Mouse (Mus musculus) MEL (cell line): ENCODE data around the gene Taar8b. TPM values are rescaled to one million over a fixed set of nuclear protein-coding genes. Genes with fewer than 3 reads are reported as not detected.
"Not testable (repeated sequence)": the region's sequence is repeated elsewhere in the genome, so short reads cannot be mapped to it uniquely, and the experiment has no call there.

ENCODE experiments used
- DNase-seq: peaks from one replicate; pipeline ENCODE4 v3.0.0; 2011; ENCODE audit warnings: low read depth, low spot score
- H3K27ac ChIP-seq: 2 replicates; pipeline ENCODE4 v1.5.1; 2012; ENCODE audit warnings: low read depth, mild to moderate bottlenecking, control low read depth, low read length, moderate library complexity; ENCODE audit not compliant: control insufficient read depth
- H3K27me3 ChIP-seq, 2 experiments: fragments of 150-350 bp in 1 of 2; sonication (generic) in 1 of 2; 2 replicates each; pipeline ENCODE4 v1.6.1; 2012; ENCODE audit warnings: low read length in 2 of 2, mild to moderate bottlenecking in 2 of 2, improper control_type of control experiment in 1 of 2, moderate library complexity in 1 of 2; ENCODE audit not compliant: insufficient read depth in 2 of 2, control insufficient read depth in 1 of 2
- H3K36me3 ChIP-seq, 2 experiments: 2 replicates each; pipeline ENCODE4 v1.6.1; 2012 to 2014; ENCODE audit warnings: low read length in 2 of 2, improper control_type of control experiment in 1 of 2, inconsistent platforms in 1 of 2, mild to moderate bottlenecking in 1 of 2; ENCODE audit not compliant: insufficient read depth in 2 of 2, control insufficient read depth in 1 of 2
- H3K4me1 ChIP-seq, 2 experiments: fragments of 150-350 bp in 1 of 2; sonication (generic) in 1 of 2; 2 replicates each; pipeline ENCODE4 v1.6.1; 2012; ENCODE audit warnings: low read length in 2 of 2, improper control_type of control experiment in 1 of 2, mild to moderate bottlenecking in 1 of 2; ENCODE audit not compliant: insufficient read depth in 2 of 2, control insufficient read depth in 1 of 2
- H3K4me3 ChIP-seq, 2 experiments: fragments of 150-350 bp in 1 of 2; sonication (generic) in 1 of 2; 2 replicates each; pipeline ENCODE4 v1.5.1; 2012; ENCODE audit warnings: low read depth in 2 of 2, low read length in 2 of 2, mild to moderate bottlenecking in 2 of 2, moderate library complexity in 2 of 2, control low read depth in 1 of 2, improper control_type of control experiment in 1 of 2; ENCODE audit not compliant: control insufficient read depth in 1 of 2, insufficient read depth in 1 of 2
- H3K79me2 ChIP-seq: 2 replicates; pipeline ENCODE4 v1.6.1; 2012; ENCODE audit warnings: mild to moderate bottlenecking, low read length, moderate library complexity; ENCODE audit not compliant: control insufficient read depth, poor library complexity, insufficient read depth
- H3K9ac ChIP-seq: 2 replicates; pipeline ENCODE4 v1.6.1; 2012; ENCODE audit warnings: low read depth, mild to moderate bottlenecking, control low read depth, low read length, moderate library complexity; ENCODE audit not compliant: control insufficient read depth, poor library complexity, severe bottlenecking
- H3K9me3 ChIP-seq: fragments of 150-350 bp; sonication (generic); replicated peaks from 2 replicates; pipeline ENCODE4 v1.6.1; 2012; ENCODE audit warnings: mild to moderate bottlenecking, low read length, improper control_type of control experiment, moderate library complexity; ENCODE audit not compliant: insufficient read depth
- BHLHE40 ChIP-seq: IDR thresholded peaks from 2 replicates; pipeline ENCODE4 v1.6.1; 2012; ENCODE audit warnings: low read depth, mild to moderate bottlenecking, inconsistent platforms, low read length, improper control_type of control experiment, borderline replicate concordance
- CHD1 ChIP-seq: IDR thresholded peaks from 2 replicates; pipeline ENCODE4 v1.6.1; 2012; ENCODE audit warnings: low read depth, mild to moderate bottlenecking, inconsistent platforms, low read length, improper control_type of control experiment
- CHD2 ChIP-seq: IDR thresholded peaks from 2 replicates; pipeline ENCODE4 v1.6.1; 2011; ENCODE audit warnings: low read length, improper control_type of control experiment
- CTCF ChIP-seq, 3 experiments: IDR thresholded peaks in 2 of 3; conservative IDR thresholded peaks in 1 of 3; 2 replicates each; pipeline ENCODE4 v1.5.1; 2011 to 2012; ENCODE audit warnings: low read length in 3 of 3, low read depth in 2 of 3, mild to moderate bottlenecking in 2 of 3, improper control_type of control experiment in 1 of 3, inconsistent platforms in 1 of 3, mixed read lengths in 1 of 3, moderate library complexity in 1 of 3; ENCODE audit not compliant: control insufficient read depth in 1 of 3, insufficient read depth in 1 of 3, poor library complexity in 1 of 3, severe bottlenecking in 1 of 3
- E2F4 ChIP-seq: IDR thresholded peaks from 2 replicates; pipeline ENCODE4 v1.6.1; 2011; ENCODE audit warnings: low read depth, low read length, improper control_type of control experiment, borderline replicate concordance
- ELF1 ChIP-seq: IDR thresholded peaks from 2 replicates; pipeline ENCODE4 v1.6.1; 2014; ENCODE audit warnings: low read depth, mild to moderate bottlenecking, inconsistent platforms, low read length, improper control_type of control experiment, moderate library complexity
- ETS1 ChIP-seq: IDR thresholded peaks from 2 replicates; pipeline ENCODE4 v1.6.1; 2012; ENCODE audit warnings: low read depth, mild to moderate bottlenecking, inconsistent platforms, low read length, improper control_type of control experiment, moderate library complexity
- GABPA ChIP-seq: IDR thresholded peaks from 2 replicates; pipeline ENCODE4 v1.6.1; 2012; ENCODE audit warnings: low read depth, mild to moderate bottlenecking, inconsistent platforms, low read length, improper control_type of control experiment, moderate library complexity
- GATA1 ChIP-seq: IDR thresholded peaks from 2 replicates; pipeline ENCODE4 v1.6.1; 2011; ENCODE audit warnings: low read depth, low read length, improper control_type of control experiment
- HCFC1 ChIP-seq: IDR thresholded peaks from 2 replicates; pipeline ENCODE4 v1.6.1; 2012; ENCODE audit warnings: low read depth, mild to moderate bottlenecking, inconsistent platforms, low read length, improper control_type of control experiment, moderate library complexity
- MAX ChIP-seq: IDR thresholded peaks from 2 replicates; pipeline ENCODE4 v1.6.1; 2011; ENCODE audit warnings: low read length, improper control_type of control experiment
- MAZ ChIP-seq: IDR thresholded peaks from 2 replicates; pipeline ENCODE4 v1.6.1; 2012; ENCODE audit warnings: low read depth, mild to moderate bottlenecking, inconsistent platforms, low read length, improper control_type of control experiment
- MXI1 ChIP-seq: IDR thresholded peaks from 2 replicates; pipeline ENCODE4 v1.6.1; 2011; ENCODE audit warnings: mild to moderate bottlenecking, low read depth, low read length, improper control_type of control experiment
- MYB ChIP-seq: IDR thresholded peaks from 2 replicates; pipeline ENCODE4 v1.6.1; 2011; ENCODE audit warnings: mild to moderate bottlenecking, low read depth, low read length, improper control_type of control experiment
- MYC ChIP-seq: IDR thresholded peaks from 2 replicates; pipeline ENCODE4 v1.6.1; 2011; ENCODE audit warnings: low read depth, mild to moderate bottlenecking, low read length, improper control_type of control experiment, moderate library complexity
- POLR2A ChIP-seq, 2 experiments: IDR thresholded peaks; 2 replicates each; pipeline ENCODE4 v1.6.1; 2011 to 2012; ENCODE audit warnings: low read length in 2 of 2, mild to moderate bottlenecking in 2 of 2, control low read depth in 1 of 2, improper control_type of control experiment in 1 of 2, low read depth in 1 of 2, moderate library complexity in 1 of 2; ENCODE audit not compliant: control insufficient read depth in 1 of 2, insufficient read depth in 1 of 2, poor library complexity in 1 of 2
- POLR2AphosphoS5 ChIP-seq: IDR thresholded peaks from 2 replicates; pipeline ENCODE4 v1.6.1; 2012; ENCODE audit warnings: low read depth, borderline replicate concordance, mild to moderate bottlenecking, inconsistent platforms, low read length, moderate library complexity, mixed read lengths
- RAD21 ChIP-seq: IDR thresholded peaks from 2 replicates; pipeline ENCODE4 v1.6.1; 2011; ENCODE audit warnings: mild to moderate bottlenecking, low read depth, low read length, improper control_type of control experiment
- SIN3A ChIP-seq: IDR thresholded peaks from 2 replicates; pipeline ENCODE4 v1.6.1; 2012; ENCODE audit warnings: low read length, improper control_type of control experiment, inconsistent platforms
- SMC3 ChIP-seq: IDR thresholded peaks from 2 replicates; pipeline ENCODE4 v1.6.1; 2011; ENCODE audit warnings: low read depth, low read length, improper control_type of control experiment
- TAL1 ChIP-seq: IDR thresholded peaks from 2 replicates; pipeline ENCODE4 v1.6.1; 2012; ENCODE audit warnings: mild to moderate bottlenecking, inconsistent platforms, low read length, moderate library complexity, mixed read lengths
- UBTF ChIP-seq: IDR thresholded peaks from 2 replicates; pipeline ENCODE4 v1.6.1; 2012; ENCODE audit warnings: low read depth, mild to moderate bottlenecking, inconsistent platforms, low read length, improper control_type of control experiment, moderate library complexity, borderline replicate concordance; ENCODE audit not compliant: insufficient read depth
- USF2 ChIP-seq, 2 experiments: IDR thresholded peaks; 2 replicates each; pipeline ENCODE4 v1.6.1; 2011 to 2012; ENCODE audit warnings: improper control_type of control experiment in 2 of 2, low read length in 2 of 2, borderline replicate concordance in 1 of 2, inconsistent platforms in 1 of 2, low read depth in 1 of 2, mild to moderate bottlenecking in 1 of 2; ENCODE audit not compliant: insufficient read depth in 1 of 2
- ZKSCAN1 ChIP-seq: IDR thresholded peaks from 2 replicates; pipeline ENCODE4 v1.6.1; 2012; ENCODE audit warnings: low read depth, mild to moderate bottlenecking, inconsistent platforms, low read length, improper control_type of control experiment, moderate library complexity
- ZMIZ1 ChIP-seq: IDR thresholded peaks from 2 replicates; pipeline ENCODE4 v1.6.1; 2012; ENCODE audit warnings: low read depth, mild to moderate bottlenecking, inconsistent platforms, low read length, improper control_type of control experiment, moderate library complexity
- ZNF384 ChIP-seq: IDR thresholded peaks from 2 replicates; pipeline ENCODE4 v1.6.1; 2012; ENCODE audit warnings: low read depth, mild to moderate bottlenecking, inconsistent platforms, low read length, improper control_type of control experiment
- polyA plus RNA-seq, 2 experiments: library from polyadenylated mRNA; stranded (reverse) in 1 of 2; unstranded in 1 of 2; fragments of >175 nt in 1 of 2; fragments of >200 nt in 1 of 2; gene quantifications; 2 replicates each; pipeline versions ENCODE4 v1.2.1 to v1.2.4; 2012; ENCODE audit warnings: low replicate concordance in 2 of 2, low read depth in 1 of 2; ENCODE audit not compliant: insufficient read length in 2 of 2, insufficient read depth in 1 of 2, missing spikeins in 1 of 2
- total RNA-seq: library from RNA; depleted of rRNA; stranded (reverse); fragments of 300-350 nt; gene quantifications from 2 replicates; pipeline ENCODE4 v1.2.3, GENCODE M21; 2012

The Taar8b gene
- total and polyA plus RNA-seq, 3 experiments: not detected

DNA sequence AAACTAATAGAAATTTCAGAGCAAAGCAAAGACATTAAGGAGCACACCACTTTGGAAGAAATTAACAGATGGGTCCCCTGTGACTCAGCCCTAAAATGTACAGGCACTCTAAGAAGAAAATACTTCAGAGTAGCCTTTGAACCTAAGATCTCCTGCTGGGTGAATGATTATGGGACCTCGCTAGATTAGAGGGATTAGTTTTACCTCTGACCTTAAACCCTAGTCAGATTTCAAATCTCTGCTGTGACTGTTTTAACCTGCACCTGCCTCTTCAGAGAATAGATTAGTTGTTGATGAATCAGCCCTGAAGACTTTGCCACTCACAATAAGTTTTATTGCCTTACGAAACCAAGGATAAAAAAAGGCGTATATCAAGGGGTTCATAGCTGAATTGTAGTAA is 16.1 kb upstream of the Taar8b start:
- no peaks in the 10 kb centered on the region for H3K79me2 ChIP-seq
- no peak for TF ChIP-seq CTCF (IDR thresholded peaks at IDR 0.05 in 2 of 3, conservative IDR thresholded peaks at IDR 0.05 in 1 of 3; ENCODE audit: control insufficient read depth in 1 of 3, insufficient read depth in 1 of 3, low read depth in 2 of 3, low read length in 3 of 3, poor library complexity in 1 of 3, severe bottlenecking in 1 of 3)
- no peak for TF ChIP-seq MAZ
- no peak for TF ChIP-seq ZKSCAN1
- no peak for TF ChIP-seq UBTF
- no peak for TF ChIP-seq MXI1
- TF ChIP-seq CHD2: no peak
- no peak for TF ChIP-seq POLR2AphosphoS5
- no peak for TF ChIP-seq GATA1
- TF ChIP-seq HCFC1: no peak
- TF ChIP-seq ETS1: no peak
- no peak for TF ChIP-seq CHD1
- TF ChIP-seq ELF1: no peak
- TF ChIP-seq MAX: no peak
- no peak for TF ChIP-seq USF2 (IDR thresholded peaks at IDR 0.05; ENCODE audit: borderline replicate concordance in 1 of 2, insufficient read depth in 1 of 2, low read depth in 1 of 2, low read length in 2 of 2)
- TF ChIP-seq, all 39 proteins: peak for 0
- H3K4me3 ChIP-seq: no peak overlapping the region
- H3K9me3 ChIP-seq: no peaks in the 10 kb centered on the region
- H3K4me1 ChIP-seq: no peaks in the 10 kb centered on the region; a peak in 1 of 4 replicates
- no peaks in the 10 kb centered on the region for H3K36me3 ChIP-seq
- no peak overlapping the region for H3K9ac ChIP-seq
- peaks cover 2% of the 10 kb centered on the region in 2 experiments for H3K27me3 ChIP-seq
- DNase-seq: no peak
- H3K27ac ChIP-seq: no peak overlapping the region

DNA sequence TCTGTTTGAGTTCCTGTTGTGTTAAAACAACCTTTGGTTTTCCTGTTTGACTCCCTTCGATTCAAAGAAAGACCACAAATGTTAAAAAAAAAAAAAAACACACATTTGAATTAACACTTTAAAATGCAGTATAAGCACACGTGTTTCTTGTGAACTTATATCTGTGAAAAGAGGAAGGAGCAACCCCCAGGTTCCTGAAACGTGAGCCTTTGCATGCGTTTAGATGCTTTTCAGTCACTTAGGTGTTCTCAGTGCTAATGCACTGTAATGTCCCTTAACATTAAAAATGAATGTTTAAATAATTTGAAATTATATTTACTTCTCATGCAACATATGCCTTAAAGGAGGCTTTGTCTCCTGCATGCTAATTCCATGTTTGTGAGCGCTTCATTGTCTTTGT is 15.7 kb upstream of the Taar8b start:
- Histone ChIP-seq H3K79me2 (no peaks in the 10 kb centered on the region), H3K36me3 (no peaks in the 10 kb centered on the region), H3K27me3 (peaks cover 2% of the 10 kb centered on the region in 2 experiments), H3K9ac (no peak overlapping the region), H3K27ac (no peak overlapping the region)
- peak; percentile 47 for DNase-seq
- TF ChIP-seq ZNF384: no peak
- TF ChIP-seq SIN3A: no peak
- no peak for TF ChIP-seq ELF1
- no peak for TF ChIP-seq ZMIZ1
- no peak for TF ChIP-seq USF2 (IDR thresholded peaks at IDR 0.05; ENCODE audit: borderline replicate concordance in 1 of 2, insufficient read depth in 1 of 2, low read depth in 1 of 2, low read length in 2 of 2)
- peak; percentile 54; the same call in 1 of the 2 replicates for TF ChIP-seq BHLHE40
- no peak for TF ChIP-seq E2F4
- peak; percentile 11; the same call in 1 of the 2 replicates for TF ChIP-seq MAX
- TF ChIP-seq MYC: peak; percentile 52; the same call in 1 of the 2 replicates
- TF ChIP-seq TAL1: no peak
- TF ChIP-seq POLR2A (IDR thresholded peaks at IDR 0.05; ENCODE audit: control insufficient read depth in 1 of 2, insufficient read depth in 1 of 2, low read depth in 1 of 2, low read length in 2 of 2, poor library complexity in 1 of 2): no peak
- TF ChIP-seq GABPA: no peak
- TF ChIP-seq CHD2: no peak
- no peak for TF ChIP-seq MAZ
- TF ChIP-seq ZKSCAN1: no peak
- TF ChIP-seq MXI1: no peak
- no peak for TF ChIP-seq RAD21
- no peak for TF ChIP-seq MYB
- no peak for TF ChIP-seq CTCF (IDR thresholded peaks at IDR 0.05 in 2 of 3, conservative IDR thresholded peaks at IDR 0.05 in 1 of 3; ENCODE audit: control insufficient read depth in 1 of 3, insufficient read depth in 1 of 3, low read depth in 2 of 3, low read length in 3 of 3, poor library complexity in 1 of 3, severe bottlenecking in 1 of 3)
- TF ChIP-seq SMC3: no peak
- no peak for TF ChIP-seq POLR2AphosphoS5
- TF ChIP-seq, all 39 proteins: peak for 3
- Histone ChIP-seq H3K9me3 (no peaks in the 10 kb centered on the region), H3K4me3 (no peak overlapping the region), H3K4me1 (no peaks in the 10 kb centered on the region; a peak in 1 of 4 replicates)

DNA sequence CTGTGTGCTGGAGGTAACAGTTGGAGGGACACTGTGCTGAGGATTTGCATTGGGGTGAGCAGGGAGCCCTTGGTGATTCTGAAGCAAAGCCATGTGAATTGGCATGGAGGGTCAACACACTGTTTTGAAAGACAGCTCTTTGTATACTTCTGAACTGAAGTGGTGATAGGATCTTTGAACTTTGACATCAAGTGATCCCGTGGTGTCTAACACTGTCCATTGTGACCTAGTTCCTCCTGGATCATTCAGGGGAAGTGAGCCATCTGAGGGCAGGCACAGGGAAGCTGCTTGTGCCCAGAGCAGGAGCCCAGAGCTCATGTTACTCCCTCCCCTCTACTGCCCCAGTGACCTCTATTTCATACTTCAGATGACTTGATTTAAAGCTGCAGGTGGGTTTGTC is 11.2 kb upstream of the Taar8b start:
- DNase-seq, H3K27me3 ChIP-seq, H3K36me3 ChIP-seq, H3K9ac ChIP-seq, H3K79me2 ChIP-seq, H3K27ac ChIP-seq, H3K4me3 ChIP-seq, H3K4me1 ChIP-seq, H3K9me3 ChIP-seq: not testable (repeated sequence)
